Mouse (Mus musculus): ENCODE results near the gene 1500015O10Rik. TPM values are rescaled to one million over a fixed set of nuclear protein-coding genes. Genes with fewer than 3 reads are reported as not detected.

1500015O10Rik gene
- 22.1 and 24.6 TPM in 2 replicates for polyA plus RNA-seq (2015; fragmentation: Nextera tagmentation; extraction: Ambion mirVana)

GRCm38 (mm10) chr1:43730491-43730924 is at the start of gene 1500015O10Rik:
Gene 1500015O10Rik (plus strand): TSS chr1:43730602.
- no peaks in the 10 kb centered on the region for H3K36me3 ChIP-seq
- H3K4me3 ChIP-seq = peak within 1 kb of the TSS; percentile 15; the same call in 1 of the 2 replicates
- H3K9ac ChIP-seq = no peak within 1 kb of the TSS
- no peaks in the 10 kb centered on the region for H3K9me3 ChIP-seq
- 55% methylated on average over 16 of the region's 16 CpGs for WGBS
- peaks cover 18% of the 10 kb centered on the region for H3K4me1 ChIP-seq
- peak within 1 kb of the TSS; percentile 71 for H3K27ac ChIP-seq
- H3K27me3 ChIP-seq = no peaks in the 10 kb centered on the region
- peak; percentile 75 for ATAC-seq (ENCODE audit: low FRiP score, low read depth)
- H3K4me2 ChIP-seq (replicated peaks) = peak within 1 kb of the TSS; percentile 37

- Histone ChIP-seq H3K4me1 (peaks cover 16% of the 10 kb centered on the region), H3K4me2 (replicated peaks) (no peak overlapping the region), H3K36me3 (no peaks in the 10 kb centered on the region), H3K4me3 (no peak overlapping the region), H3K9ac (no peak overlapping the region), H3K9me3 (peaks cover 18% of the 10 kb centered on the region), H3K27ac (no peak overlapping the region), H3K27me3 (no peaks in the 10 kb centered on the region)
- ATAC-seq (ENCODE audit: low FRiP score, low read depth) = no peak
- 90% methylated on average over 13 of the region's 13 CpGs for WGBS
Observed at GRCm38 (mm10) chr1:43689983-43690382, 40.4 kb upstream of the 1500015O10Rik start.

- ATAC-seq (ENCODE audit: low FRiP score, low read depth) = no peak
- WGBS = 91% methylated on average over 15 of the region's 15 CpGs
- Histone ChIP-seq H3K4me1 (peaks cover 21% of the 10 kb centered on the region), H3K4me2 (replicated peaks) (no peak overlapping the region), H3K4me3 (no peak overlapping the region), H3K27me3 (no peaks in the 10 kb centered on the region), H3K9me3 (peaks cover 18% of the 10 kb centered on the region), H3K27ac (no peak overlapping the region), H3K36me3 (no peaks in the 10 kb centered on the region), H3K9ac (no peak overlapping the region)
Observed at GRCm38 (mm10) chr1:43690507-43690906, 39.9 kb upstream of the 1500015O10Rik start.

- Histone ChIP-seq H3K4me2 (replicated peaks) (no peak overlapping the region), H3K36me3 (no peaks in the 10 kb centered on the region), H3K27ac (peak overlapping the region; percentile 91), H3K9ac (no peak overlapping the region), H3K9me3 (peaks cover 2% of the 10 kb centered on the region), H3K27me3 (no peaks in the 10 kb centered on the region), H3K4me1 (peaks cover 33% of the 10 kb centered on the region), H3K4me3 (no peak overlapping the region)
- ATAC-seq (ENCODE audit: low FRiP score, low read depth) = no peak
- 54% methylated on average over 3 of the region's 3 CpGs for WGBS
Observed at GRCm38 (mm10) chr1:43694076-43694475, 36.3 kb upstream of the 1500015O10Rik start.

- peak overlapping the region; percentile 91 for H3K27ac ChIP-seq
- ATAC-seq (ENCODE audit: low FRiP score, low read depth) = peak; percentile 90
- WGBS = 20% methylated on average over 6 of the region's 6 CpGs
Observed at GRCm38 (mm10) chr1:43694851-43695545, 35.4 kb upstream of the 1500015O10Rik start.

GRCm38 (mm10) chr1:43698577-43699000 is 31.8 kb upstream of the 1500015O10Rik start:
- peaks cover 29% of the 10 kb centered on the region for H3K4me1 ChIP-seq
- H3K27me3 ChIP-seq = no peaks in the 10 kb centered on the region
- no peaks in the 10 kb centered on the region for H3K9me3 ChIP-seq
- WGBS = 0% methylated on average over 4 of the region's 4 CpGs
- 0 out of 2 replicates have a peak overlapping the region, but pooled peaks have one; percentile 17 for H3K4me2 ChIP-seq (replicated peaks)
- peak; percentile 85 for ATAC-seq (ENCODE audit: low FRiP score, low read depth)
- peak overlapping the region; percentile 79 for H3K27ac ChIP-seq
- no peak overlapping the region for H3K9ac ChIP-seq
- no peaks in the 10 kb centered on the region for H3K36me3 ChIP-seq
- H3K4me3 ChIP-seq = no peak overlapping the region

More at GRCm38 (mm10) chr1:43694851-43695545, 35.4 kb upstream of the 1500015O10Rik start:
- H3K27me3 ChIP-seq = no peaks in the 10 kb centered on the region
- H3K9me3 ChIP-seq = no peaks in the 10 kb centered on the region
- H3K9ac ChIP-seq = no peak overlapping the region
- no peaks in the 10 kb centered on the region for H3K36me3 ChIP-seq
- H3K4me2 ChIP-seq (replicated peaks) = peak overlapping the region; percentile 23
- no peak overlapping the region for H3K4me3 ChIP-seq
- H3K4me1 ChIP-seq = peaks cover 33% of the 10 kb centered on the region

GRCm38 (mm10) chr1:43714841-43715240 is 15.6 kb upstream of the 1500015O10Rik start:
- Histone ChIP-seq H3K9ac (no peak overlapping the region), H3K36me3 (no peaks in the 10 kb centered on the region), H3K4me3 (no peak overlapping the region), H3K27ac (no peak overlapping the region), H3K4me1 (peaks cover 18% of the 10 kb centered on the region), H3K27me3 (no peaks in the 10 kb centered on the region), H3K9me3 (peaks cover 4% of the 10 kb centered on the region; the same call in 1 of the 2 replicates), H3K4me2 (replicated peaks) (no peak overlapping the region)
- 82% methylated on average over 2 of the region's 2 CpGs for WGBS
- ATAC-seq (ENCODE audit: low FRiP score, low read depth) = no peak

GRCm38 (mm10) chr1:43717967-43718366 is 12.4 kb upstream of the 1500015O10Rik start:
- no peak overlapping the region for H3K4me3 ChIP-seq
- H3K4me2 ChIP-seq (replicated peaks) = no peak overlapping the region
- H3K36me3 ChIP-seq = no peaks in the 10 kb centered on the region
- H3K9ac ChIP-seq = no peak overlapping the region
- H3K9me3 ChIP-seq = no peaks in the 10 kb centered on the region
- H3K27ac ChIP-seq = no peak overlapping the region
- ATAC-seq (ENCODE audit: low FRiP score, low read depth) = no peak
- 57% methylated on average over 7 of the region's 7 CpGs for WGBS
- no peaks in the 10 kb centered on the region for H3K27me3 ChIP-seq
- H3K4me1 ChIP-seq = peaks cover 18% of the 10 kb centered on the region

- WGBS = 9% methylated on average over 2 of the region's 2 CpGs
- Histone ChIP-seq H3K9me3 (no peaks in the 10 kb centered on the region), H3K4me3 (no peak overlapping the region), H3K4me1 (peaks cover 18% of the 10 kb centered on the region), H3K4me2 (replicated peaks) (no peak overlapping the region), H3K36me3 (no peaks in the 10 kb centered on the region), H3K9ac (no peak overlapping the region), H3K27me3 (no peaks in the 10 kb centered on the region), H3K27ac (no peak overlapping the region)
- ATAC-seq (ENCODE audit: low FRiP score, low read depth) = no peak
Observed at GRCm38 (mm10) chr1:43718793-43719192, 11.6 kb upstream of the 1500015O10Rik start.

- no peaks in the 10 kb centered on the region for H3K36me3 ChIP-seq
- ATAC-seq (ENCODE audit: low FRiP score, low read depth) = no peak
- 65% methylated on average over 1 of the region's 1 CpGs for WGBS
Observed at GRCm38 (mm10) chr1:43722459-43722858, 7.9 kb upstream of the 1500015O10Rik start.

GRCm38 (mm10) chr1:43732100-43732499 is 1.7 kb downstream of the 1500015O10Rik start:
- Histone ChIP-seq H3K27me3 (no peaks in the 10 kb centered on the region), H3K36me3 (no peaks in the 10 kb centered on the region), H3K4me1 (peaks cover 18% of the 10 kb centered on the region), H3K4me2 (replicated peaks) (no peak overlapping the region), H3K9ac (no peak overlapping the region), H3K4me3 (no peak overlapping the region), H3K27ac (no peak overlapping the region), H3K9me3 (no peaks in the 10 kb centered on the region)
- no peak for ATAC-seq (ENCODE audit: low FRiP score, low read depth)
- WGBS = 79% methylated on average over 4 of the region's 4 CpGs

More at GRCm38 (mm10) chr1:43722459-43722858, 7.9 kb upstream of the 1500015O10Rik start:
- no peak overlapping the region for H3K4me3 ChIP-seq
- no peak overlapping the region for H3K9ac ChIP-seq
- no peaks in the 10 kb centered on the region for H3K9me3 ChIP-seq
- H3K4me2 ChIP-seq (replicated peaks) = no peak overlapping the region
- no peaks in the 10 kb centered on the region for H3K27me3 ChIP-seq
- peaks cover 12% of the 10 kb centered on the region for H3K4me1 ChIP-seq
- H3K27ac ChIP-seq = no peak overlapping the region

- no peaks in the 10 kb centered on the region for H3K9me3 ChIP-seq
- no peak overlapping the region for H3K27ac ChIP-seq
- no peak overlapping the region for H3K4me2 ChIP-seq (replicated peaks)
- no peaks in the 10 kb centered on the region for H3K27me3 ChIP-seq
- no peak overlapping the region for H3K4me3 ChIP-seq
- WGBS = 60% methylated on average over 1 of the region's 1 CpGs
- peaks cover 18% of the 10 kb centered on the region for H3K4me1 ChIP-seq
- no peaks in the 10 kb centered on the region for H3K36me3 ChIP-seq
- no peak for ATAC-seq (ENCODE audit: low FRiP score, low read depth)
- no peak overlapping the region for H3K9ac ChIP-seq
Observed at GRCm38 (mm10) chr1:43732657-43733056, 2.3 kb downstream of the 1500015O10Rik start.
